Mouse (Mus musculus) MEL (cell line): ENCODE measurements around the gene Rpp14. TPM values are rescaled to one million over a fixed set of nuclear protein-coding genes. Genes with fewer than 3 reads are reported as not detected.

Experiments
- DNase-seq: peaks from one replicate; pipeline ENCODE4 v3.0.0; 2011; ENCODE audit warnings: low read depth, low spot score
- H3K27ac ChIP-seq: 2 replicates; pipeline ENCODE4 v1.5.1; 2012; ENCODE audit warnings: low read depth, mild to moderate bottlenecking, control low read depth, low read length, moderate library complexity; ENCODE audit not compliant: control insufficient read depth
- H3K27me3 ChIP-seq, 2 experiments: fragments of 150-350 bp in 1 of 2; sonication (generic) in 1 of 2; 2 replicates each; pipeline ENCODE4 v1.6.1; 2012; ENCODE audit warnings: low read length in 2 of 2, mild to moderate bottlenecking in 2 of 2, improper control_type of control experiment in 1 of 2, moderate library complexity in 1 of 2; ENCODE audit not compliant: insufficient read depth in 2 of 2, control insufficient read depth in 1 of 2
- H3K36me3 ChIP-seq, 2 experiments: 2 replicates each; pipeline ENCODE4 v1.6.1; 2012 to 2014; ENCODE audit warnings: low read length in 2 of 2, improper control_type of control experiment in 1 of 2, inconsistent platforms in 1 of 2, mild to moderate bottlenecking in 1 of 2; ENCODE audit not compliant: insufficient read depth in 2 of 2, control insufficient read depth in 1 of 2
- H3K4me1 ChIP-seq, 2 experiments: fragments of 150-350 bp in 1 of 2; sonication (generic) in 1 of 2; 2 replicates each; pipeline ENCODE4 v1.6.1; 2012; ENCODE audit warnings: low read length in 2 of 2, improper control_type of control experiment in 1 of 2, mild to moderate bottlenecking in 1 of 2; ENCODE audit not compliant: insufficient read depth in 2 of 2, control insufficient read depth in 1 of 2
- H3K4me3 ChIP-seq, 2 experiments: fragments of 150-350 bp in 1 of 2; sonication (generic) in 1 of 2; 2 replicates each; pipeline ENCODE4 v1.5.1; 2012; ENCODE audit warnings: low read depth in 2 of 2, low read length in 2 of 2, mild to moderate bottlenecking in 2 of 2, moderate library complexity in 2 of 2, control low read depth in 1 of 2, improper control_type of control experiment in 1 of 2; ENCODE audit not compliant: control insufficient read depth in 1 of 2, insufficient read depth in 1 of 2
- H3K79me2 ChIP-seq: 2 replicates; pipeline ENCODE4 v1.6.1; 2012; ENCODE audit warnings: mild to moderate bottlenecking, low read length, moderate library complexity; ENCODE audit not compliant: control insufficient read depth, poor library complexity, insufficient read depth
- H3K9ac ChIP-seq: 2 replicates; pipeline ENCODE4 v1.6.1; 2012; ENCODE audit warnings: low read depth, mild to moderate bottlenecking, control low read depth, low read length, moderate library complexity; ENCODE audit not compliant: control insufficient read depth, poor library complexity, severe bottlenecking
- H3K9me3 ChIP-seq: fragments of 150-350 bp; sonication (generic); replicated peaks from 2 replicates; pipeline ENCODE4 v1.6.1; 2012; ENCODE audit warnings: mild to moderate bottlenecking, low read length, improper control_type of control experiment, moderate library complexity; ENCODE audit not compliant: insufficient read depth
- BHLHE40 ChIP-seq: IDR thresholded peaks from 2 replicates; pipeline ENCODE4 v1.6.1; 2012; ENCODE audit warnings: low read depth, mild to moderate bottlenecking, inconsistent platforms, low read length, improper control_type of control experiment, borderline replicate concordance
- CTCF ChIP-seq, 3 experiments: IDR thresholded peaks in 2 of 3; conservative IDR thresholded peaks in 1 of 3; 2 replicates each; pipeline ENCODE4 v1.5.1; 2011 to 2012; ENCODE audit warnings: low read length in 3 of 3, low read depth in 2 of 3, mild to moderate bottlenecking in 2 of 3, improper control_type of control experiment in 1 of 3, inconsistent platforms in 1 of 3, mixed read lengths in 1 of 3, moderate library complexity in 1 of 3; ENCODE audit not compliant: control insufficient read depth in 1 of 3, insufficient read depth in 1 of 3, poor library complexity in 1 of 3, severe bottlenecking in 1 of 3
- ELF1 ChIP-seq: IDR thresholded peaks from 2 replicates; pipeline ENCODE4 v1.6.1; 2014; ENCODE audit warnings: low read depth, mild to moderate bottlenecking, inconsistent platforms, low read length, improper control_type of control experiment, moderate library complexity
- GATA1 ChIP-seq: IDR thresholded peaks from 2 replicates; pipeline ENCODE4 v1.6.1; 2011; ENCODE audit warnings: low read depth, low read length, improper control_type of control experiment
- JUND ChIP-seq: IDR thresholded peaks from 2 replicates; pipeline ENCODE4 v1.6.1; 2011; ENCODE audit warnings: low read depth, mild to moderate bottlenecking, improper control_type of control experiment, low read length
- KAT2A ChIP-seq: conservative IDR thresholded peaks from 2 replicates; pipeline ENCODE4 v1.6.1; 2012; ENCODE audit warnings: low read depth, low read length, improper control_type of control experiment, inconsistent platforms
- MAFK ChIP-seq: IDR thresholded peaks from 2 replicates; pipeline ENCODE4 v1.6.1; 2011; ENCODE audit warnings: low read depth, mild to moderate bottlenecking, low read length, improper control_type of control experiment, borderline replicate concordance
- MAX ChIP-seq: IDR thresholded peaks from 2 replicates; pipeline ENCODE4 v1.6.1; 2011; ENCODE audit warnings: low read length, improper control_type of control experiment
- NELFE ChIP-seq: IDR thresholded peaks from 2 replicates; pipeline ENCODE4 v1.6.1; 2011; ENCODE audit warnings: low read depth, low read length, improper control_type of control experiment
- NRF1 ChIP-seq: IDR thresholded peaks from 2 replicates; pipeline ENCODE4 v1.6.1; 2014; ENCODE audit warnings: low read depth, mild to moderate bottlenecking, inconsistent platforms, low read length, improper control_type of control experiment, moderate library complexity; ENCODE audit not compliant: poor library complexity, insufficient read depth, severe bottlenecking
- POLR2A ChIP-seq, 2 experiments: IDR thresholded peaks; 2 replicates each; pipeline ENCODE4 v1.6.1; 2011 to 2012; ENCODE audit warnings: low read length in 2 of 2, mild to moderate bottlenecking in 2 of 2, control low read depth in 1 of 2, improper control_type of control experiment in 1 of 2, low read depth in 1 of 2, moderate library complexity in 1 of 2; ENCODE audit not compliant: control insufficient read depth in 1 of 2, insufficient read depth in 1 of 2, poor library complexity in 1 of 2
- POLR2AphosphoS2 ChIP-seq: IDR thresholded peaks from 2 replicates; pipeline ENCODE4 v1.6.1; 2011; ENCODE audit warnings: low read length, improper control_type of control experiment
- TAL1 ChIP-seq: IDR thresholded peaks from 2 replicates; pipeline ENCODE4 v1.6.1; 2012; ENCODE audit warnings: mild to moderate bottlenecking, inconsistent platforms, low read length, moderate library complexity, mixed read lengths
- TBP ChIP-seq: IDR thresholded peaks from 2 replicates; pipeline ENCODE4 v1.8.0; 2011; ENCODE audit warnings: low read depth, low read length, improper control_type of control experiment
- TCF12 ChIP-seq: IDR thresholded peaks from 2 replicates; pipeline ENCODE4 v1.6.1; 2014; ENCODE audit warnings: low read depth, mild to moderate bottlenecking, inconsistent platforms, low read length, improper control_type of control experiment, moderate library complexity
- UBTF ChIP-seq: IDR thresholded peaks from 2 replicates; pipeline ENCODE4 v1.6.1; 2012; ENCODE audit warnings: low read depth, mild to moderate bottlenecking, inconsistent platforms, low read length, improper control_type of control experiment, moderate library complexity, borderline replicate concordance; ENCODE audit not compliant: insufficient read depth
- USF1 ChIP-seq: IDR thresholded peaks from 2 replicates; pipeline ENCODE4 v1.6.1; 2014; ENCODE audit warnings: low read depth, mild to moderate bottlenecking, inconsistent platforms, low read length, improper control_type of control experiment, moderate library complexity
- ZC3H11A ChIP-seq: IDR thresholded peaks from 2 replicates; pipeline ENCODE4 v1.6.1; 2012; ENCODE audit warnings: low read depth, mild to moderate bottlenecking, inconsistent platforms, low read length, improper control_type of control experiment
- ZNF384 ChIP-seq: IDR thresholded peaks from 2 replicates; pipeline ENCODE4 v1.6.1; 2012; ENCODE audit warnings: low read depth, mild to moderate bottlenecking, inconsistent platforms, low read length, improper control_type of control experiment
- polyA plus RNA-seq, 2 experiments: library from polyadenylated mRNA; stranded (reverse) in 1 of 2; unstranded in 1 of 2; fragments of >175 nt in 1 of 2; fragments of >200 nt in 1 of 2; gene quantifications; 2 replicates each; pipeline versions ENCODE4 v1.2.1 to v1.2.4; 2012; ENCODE audit warnings: low replicate concordance in 2 of 2, low read depth in 1 of 2; ENCODE audit not compliant: insufficient read length in 2 of 2, insufficient read depth in 1 of 2, missing spikeins in 1 of 2
- total RNA-seq: library from RNA; depleted of rRNA; stranded (reverse); fragments of 300-350 nt; gene quantifications from 2 replicates; pipeline ENCODE4 v1.2.3, GENCODE M21; 2012

Rpp14 gene
- total and polyA plus RNA-seq, 3 experiments, result 41.2 to 45.5 TPM; not detected in 1

DNA sequence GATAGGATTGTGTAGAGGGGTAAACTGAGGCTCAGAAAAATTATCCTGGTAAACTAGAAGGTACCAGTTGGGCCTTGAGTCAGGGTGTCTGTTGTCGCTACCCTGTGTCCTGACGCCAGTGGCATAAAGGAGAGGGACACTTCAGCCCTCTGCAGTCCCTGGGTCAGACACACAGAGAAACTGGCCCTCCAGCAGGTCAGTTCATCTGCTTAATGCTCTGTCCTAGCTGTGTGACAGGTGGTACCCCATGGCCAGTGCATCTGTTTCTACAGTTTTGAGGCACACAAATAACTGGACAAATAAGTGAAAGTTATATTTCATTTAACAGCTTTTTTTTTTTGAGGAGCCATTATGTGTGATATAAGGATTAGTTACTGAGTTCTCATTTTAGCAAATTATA lies 33.4 kb downstream of the Rpp14 start:
- TF ChIP-seq NRF1, result no peak
- TF ChIP-seq USF1, result no peak
- TF ChIP-seq CTCF (IDR thresholded peaks at IDR 0.05 in 2 of 3, conservative IDR thresholded peaks at IDR 0.05 in 1 of 3; ENCODE audit: control insufficient read depth in 1 of 3, insufficient read depth in 1 of 3, low read depth in 2 of 3, low read length in 3 of 3, poor library complexity in 1 of 3, severe bottlenecking in 1 of 3), result no peak
- TF ChIP-seq NELFE, result no peak
- TF ChIP-seq ZNF384, result no peak
- TF ChIP-seq POLR2A (IDR thresholded peaks at IDR 0.05; ENCODE audit: control insufficient read depth in 1 of 2, insufficient read depth in 1 of 2, low read depth in 1 of 2, low read length in 2 of 2, poor library complexity in 1 of 2), result no peak
- TF ChIP-seq UBTF, result no peak
- no peak for TF ChIP-seq TAL1
- no peak for TF ChIP-seq TCF12
- TF ChIP-seq POLR2AphosphoS2, result no peak
- TF ChIP-seq ZC3H11A, result no peak
- TF ChIP-seq ELF1, result no peak
- no peak for TF ChIP-seq MAFK
- no peak for TF ChIP-seq KAT2A
- no peak for TF ChIP-seq GATA1
- no peak for TF ChIP-seq MAX
- no peak for TF ChIP-seq JUND
- no peaks in the 10 kb centered on the region for H3K9me3 ChIP-seq
- DNase-seq, result no peak
- no peak overlapping the region for H3K27ac ChIP-seq
- no peak overlapping the region for H3K4me3 ChIP-seq
- H3K79me2 ChIP-seq, result no peaks in the 10 kb centered on the region
- no peaks in the 10 kb centered on the region for H3K4me1 ChIP-seq
- H3K9ac ChIP-seq, result no peak overlapping the region
- H3K36me3 ChIP-seq, result no peaks in the 10 kb centered on the region
- H3K27me3 ChIP-seq, result no peaks in the 10 kb centered on the region

DNA sequence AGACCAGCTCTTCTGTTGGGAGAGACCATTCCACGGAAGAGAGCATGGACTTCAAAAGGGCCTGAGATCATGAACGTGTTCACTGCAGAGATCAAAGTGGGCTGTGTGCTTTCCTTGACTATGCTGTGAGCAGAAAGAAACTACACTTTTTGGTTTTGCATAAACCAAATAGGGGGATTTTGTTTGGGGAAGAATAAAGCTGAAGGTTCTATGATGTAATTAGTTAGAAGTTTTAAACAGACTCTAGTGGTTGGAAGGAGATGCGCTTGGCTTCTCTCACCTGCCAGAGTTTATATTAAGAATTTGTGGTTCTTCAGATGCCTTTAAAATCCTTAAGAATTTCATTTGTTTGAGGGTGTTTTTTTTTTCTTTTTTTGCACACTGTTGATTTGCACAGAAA lies 34.1 kb downstream of the Rpp14 start:
- Histone ChIP-seq H3K9me3 (no peaks in the 10 kb centered on the region), H3K27ac (no peak overlapping the region), H3K4me1 (no peaks in the 10 kb centered on the region), H3K36me3 (no peaks in the 10 kb centered on the region), H3K27me3 (no peaks in the 10 kb centered on the region), H3K4me3 (no peak overlapping the region), H3K9ac (no peak overlapping the region), H3K79me2 (no peaks in the 10 kb centered on the region)
- TF ChIP-seq TCF12 (no peak), BHLHE40 (no peak), TBP (no peak), CTCF (IDR thresholded peaks at IDR 0.05 in 2 of 3, conservative IDR thresholded peaks at IDR 0.05 in 1 of 3; ENCODE audit: control insufficient read depth in 1 of 3, insufficient read depth in 1 of 3, low read depth in 2 of 3, low read length in 3 of 3, poor library complexity in 1 of 3, severe bottlenecking in 1 of 3) (no peak)
- DNase-seq, result no peak
